Mouse (Mus musculus): ENCODE results near the gene Prcp. TPM values are rescaled to one million over a fixed set of nuclear protein-coding genes. Genes with fewer than 3 reads are reported as not detected.

The Prcp gene
- polyA plus RNA-seq, 1 experiment from 2014 or later, result 18.9 TPM

GRCm38 (mm10) chr7:92848246-92848645 lies 26.0 kb upstream of the Prcp start:
- no peak overlapping the region for H3K4me3 ChIP-seq (ENCODE audit: low read length)
- no peak overlapping the region for H3K27ac ChIP-seq (ENCODE audit: low read depth, low read length)
- no peak overlapping the region for H3K4me2 ChIP-seq (ENCODE audit: low read length)
- no peak for ATAC-seq
- H3K36me3 ChIP-seq (ENCODE audit: control insufficient read depth, insufficient read depth, low read length), result no peaks in the 10 kb centered on the region
- WGBS, result 85% methylated on average over 3 of the region's 3 CpGs
- no peak overlapping the region for H3K9ac ChIP-seq (ENCODE audit: low read depth, low read length)
- H3K27me3 ChIP-seq (replicated peaks; ENCODE audit: control insufficient read depth, insufficient read depth, low read length), result no peaks in the 10 kb centered on the region
- no peaks in the 10 kb centered on the region for H3K9me3 ChIP-seq (ENCODE audit: control insufficient read depth, low read length)
- no peaks in the 10 kb centered on the region for H3K4me1 ChIP-seq (ENCODE audit: control insufficient read depth, insufficient read depth, low read depth, low read length)

- Histone ChIP-seq H3K27me3 (replicated peaks; ENCODE audit: control insufficient read depth, insufficient read depth, low read length) (no peaks in the 10 kb centered on the region), H3K27ac (ENCODE audit: low read depth, low read length) (no peak overlapping the region), H3K4me3 (ENCODE audit: low read length) (no peak overlapping the region), H3K9me3 (ENCODE audit: control insufficient read depth, low read length) (no peaks in the 10 kb centered on the region), H3K4me2 (ENCODE audit: low read length) (no peak overlapping the region), H3K9ac (ENCODE audit: low read depth, low read length) (no peak overlapping the region), H3K36me3 (ENCODE audit: control insufficient read depth, insufficient read depth, low read length) (no peaks in the 10 kb centered on the region), H3K4me1 (ENCODE audit: control insufficient read depth, insufficient read depth, low read depth, low read length) (no peaks in the 10 kb centered on the region)
- 30% methylated on average over 2 of the region's 2 CpGs for WGBS
- no peak for ATAC-seq
These were observed 7.7 kb upstream of the Prcp start for GRCm38 (mm10) chr7:92866526-92866925.

GRCm38 (mm10) chr7:92870161-92870560 lies 4.1 kb upstream of the Prcp start:
- Histone ChIP-seq H3K4me3 (ENCODE audit: low read length) (no peak overlapping the region), H3K27ac (ENCODE audit: low read depth, low read length) (no peak overlapping the region), H3K9ac (ENCODE audit: low read depth, low read length) (no peak overlapping the region), H3K36me3 (ENCODE audit: control insufficient read depth, insufficient read depth, low read length) (no peaks in the 10 kb centered on the region), H3K27me3 (replicated peaks; ENCODE audit: control insufficient read depth, insufficient read depth, low read length) (no peaks in the 10 kb centered on the region), H3K9me3 (ENCODE audit: control insufficient read depth, low read length) (no peaks in the 10 kb centered on the region), H3K4me2 (ENCODE audit: low read length) (no peak overlapping the region), H3K4me1 (ENCODE audit: control insufficient read depth, insufficient read depth, low read depth, low read length) (peaks cover 5% of the 10 kb centered on the region)
- 71% methylated on average over 3 of the region's 3 CpGs for WGBS
- no peak for ATAC-seq

- Histone ChIP-seq H3K4me2 (ENCODE audit: low read length) (no peak overlapping the region), H3K4me1 (ENCODE audit: control insufficient read depth, insufficient read depth, low read depth, low read length) (peaks cover 11% of the 10 kb centered on the region), H3K4me3 (ENCODE audit: low read length) (no peak overlapping the region), H3K9me3 (ENCODE audit: control insufficient read depth, low read length) (no peaks in the 10 kb centered on the region), H3K27me3 (replicated peaks; ENCODE audit: control insufficient read depth, insufficient read depth, low read length) (no peaks in the 10 kb centered on the region), H3K27ac (ENCODE audit: low read depth, low read length) (no peak overlapping the region), H3K36me3 (ENCODE audit: control insufficient read depth, insufficient read depth, low read length) (no peaks in the 10 kb centered on the region), H3K9ac (ENCODE audit: low read depth, low read length) (no peak overlapping the region)
- no peak for ATAC-seq
- 95% methylated on average over 4 of the region's 4 CpGs for WGBS
These were observed 2.7 kb upstream of the Prcp start for GRCm38 (mm10) chr7:92871596-92871995.

GRCm38 (mm10) chr7:92874761-92875408 lies 615 bp downstream of the Prcp start:
- ATAC-seq, result peak; percentile 90
- H3K4me3 ChIP-seq (ENCODE audit: low read length), result peak overlapping the region; percentile 58
- no peaks in the 10 kb centered on the region for H3K9me3 ChIP-seq (ENCODE audit: control insufficient read depth, low read length)
- no peaks in the 10 kb centered on the region for H3K27me3 ChIP-seq (replicated peaks; ENCODE audit: control insufficient read depth, insufficient read depth, low read length)
- peak overlapping the region; percentile 91 for H3K27ac ChIP-seq (ENCODE audit: low read depth, low read length)
- peak overlapping the region; percentile 58 for H3K4me2 ChIP-seq (ENCODE audit: low read length)
- H3K36me3 ChIP-seq (ENCODE audit: control insufficient read depth, insufficient read depth, low read length), result no peaks in the 10 kb centered on the region
- H3K4me1 ChIP-seq (ENCODE audit: control insufficient read depth, insufficient read depth, low read depth, low read length), result peaks cover 11% of the 10 kb centered on the region
- 0% methylated on average over 27 of the region's 29 CpGs for WGBS
- peak overlapping the region; percentile 78 for H3K9ac ChIP-seq (ENCODE audit: low read depth, low read length)

- H3K9me3 ChIP-seq (ENCODE audit: control insufficient read depth, low read length), result no peaks in the 10 kb centered on the region
- no peaks in the 10 kb centered on the region for H3K27me3 ChIP-seq (replicated peaks; ENCODE audit: control insufficient read depth, insufficient read depth, low read length)
- H3K4me3 ChIP-seq (ENCODE audit: low read length), result peak overlapping the region; percentile 58
- H3K9ac ChIP-seq (ENCODE audit: low read depth, low read length), result no peak overlapping the region
- no peak for ATAC-seq
- H3K4me2 ChIP-seq (ENCODE audit: low read length), result peak overlapping the region; percentile 58
- H3K4me1 ChIP-seq (ENCODE audit: control insufficient read depth, insufficient read depth, low read depth, low read length), result peaks cover 11% of the 10 kb centered on the region
- WGBS, result 41% methylated on average over 3 of the region's 3 CpGs
- peak overlapping the region; percentile 91; the same call in 1 of the 2 replicates for H3K27ac ChIP-seq (ENCODE audit: low read depth, low read length)
- H3K36me3 ChIP-seq (ENCODE audit: control insufficient read depth, insufficient read depth, low read length), result no peaks in the 10 kb centered on the region
These were observed 1.8 kb downstream of the Prcp start for GRCm38 (mm10) chr7:92876066-92876465.

GRCm38 (mm10) chr7:92876538-92876937 lies 2.3 kb downstream of the Prcp start:
- ATAC-seq, result no peak

GRCm38 (mm10) chr7:92878575-92879285 lies 4.5 kb downstream of the Prcp start:
- Histone ChIP-seq H3K9me3 (ENCODE audit: control insufficient read depth, low read length) (no peaks in the 10 kb centered on the region), H3K27ac (ENCODE audit: low read depth, low read length) (no peak overlapping the region), H3K4me1 (ENCODE audit: control insufficient read depth, insufficient read depth, low read depth, low read length) (peaks cover 6% of the 10 kb centered on the region), H3K27me3 (replicated peaks; ENCODE audit: control insufficient read depth, insufficient read depth, low read length) (no peaks in the 10 kb centered on the region), H3K4me3 (ENCODE audit: low read length) (no peak overlapping the region), H3K36me3 (ENCODE audit: control insufficient read depth, insufficient read depth, low read length) (no peaks in the 10 kb centered on the region), H3K9ac (ENCODE audit: low read depth, low read length) (no peak overlapping the region), H3K4me2 (ENCODE audit: low read length) (no peak overlapping the region)
- 83% methylated on average over 7 of the region's 7 CpGs for WGBS
- ATAC-seq, result no peak

More at GRCm38 (mm10) chr7:92876538-92876937, 2.3 kb downstream of the Prcp start:
- Histone ChIP-seq H3K36me3 (ENCODE audit: control insufficient read depth, insufficient read depth, low read length) (no peaks in the 10 kb centered on the region), H3K4me3 (ENCODE audit: low read length) (0 out of 2 replicates have a peak overlapping the region, but pooled peaks have one; percentile 1), H3K27me3 (replicated peaks; ENCODE audit: control insufficient read depth, insufficient read depth, low read length) (no peaks in the 10 kb centered on the region), H3K9me3 (ENCODE audit: control insufficient read depth, low read length) (no peaks in the 10 kb centered on the region), H3K27ac (ENCODE audit: low read depth, low read length) (no peak overlapping the region), H3K4me1 (ENCODE audit: control insufficient read depth, insufficient read depth, low read depth, low read length) (peaks cover 11% of the 10 kb centered on the region), H3K4me2 (ENCODE audit: low read length) (peak overlapping the region; percentile 58), H3K9ac (ENCODE audit: low read depth, low read length) (no peak overlapping the region)
- 58% methylated on average over 7 of the region's 7 CpGs for WGBS

GRCm38 (mm10) chr7:92883850-92884716 lies 9.8 kb downstream of the Prcp start:
- H3K27ac ChIP-seq (ENCODE audit: low read depth, low read length), result no peak overlapping the region
- no peak overlapping the region for H3K9ac ChIP-seq (ENCODE audit: low read depth, low read length)
- no peak for ATAC-seq
- H3K36me3 ChIP-seq (ENCODE audit: control insufficient read depth, insufficient read depth, low read length), result no peaks in the 10 kb centered on the region
- WGBS, result 78% methylated on average over 9 of the region's 9 CpGs
- H3K4me1 ChIP-seq (ENCODE audit: control insufficient read depth, insufficient read depth, low read depth, low read length), result no peaks in the 10 kb centered on the region
- no peaks in the 10 kb centered on the region for H3K9me3 ChIP-seq (ENCODE audit: control insufficient read depth, low read length)
- no peak overlapping the region for H3K4me2 ChIP-seq (ENCODE audit: low read length)
- H3K4me3 ChIP-seq (ENCODE audit: low read length), result no peak overlapping the region
- no peaks in the 10 kb centered on the region for H3K27me3 ChIP-seq (replicated peaks; ENCODE audit: control insufficient read depth, insufficient read depth, low read length)
